Mouse (Mus musculus) liver, postnatal 0 days (tissue): ENCODE results near the gene Tmem131.
A peak's percentile ranks its signal among the peaks of the same experiment; 100 is the strongest.
"Not testable (repeated sequence)": the region's sequence is repeated elsewhere in the genome, so short reads cannot be mapped to it uniquely, and the experiment has no call there.

Experiments
- CTCF ChIP-seq: sonication (generic); IDR thresholded peaks from 2 replicates; pipeline ENCODE4 v1.5.1; 2016; ENCODE audit warnings: antibody characterized with exemption, low read depth
- EP300 ChIP-seq: IDR thresholded peaks from 2 replicates; pipeline ENCODE4 v1.6.1; 2016; ENCODE audit warnings: antibody characterized with exemption, low read depth, mild to moderate bottlenecking

- TF ChIP-seq CTCF, result peak; percentile 40
- not testable (repeated sequence) for TF ChIP-seq EP300
These were observed 121.5 kb downstream of the Tmem131 start for GRCm38 (mm10) chr1:36821918-36822317.
